Mouse (Mus musculus) brain, embryonic 18.5 days (tissue): ENCODE measurements at regions not wholly inside any gene's neighbourhood (a gene's known extent, or its start where the extent isn't known, plus 50 kb on each side); places are given as distances from the start of the nearest gene placed in this dataset.
A peak's percentile ranks its signal among the peaks of the same experiment; 100 is the strongest.

Experiments
- DNase-seq: peaks from one replicate; pipeline ENCODE4 v3.0.0-alpha.2; 2012; ENCODE audit warnings: low read depth, low spot score

DNA sequence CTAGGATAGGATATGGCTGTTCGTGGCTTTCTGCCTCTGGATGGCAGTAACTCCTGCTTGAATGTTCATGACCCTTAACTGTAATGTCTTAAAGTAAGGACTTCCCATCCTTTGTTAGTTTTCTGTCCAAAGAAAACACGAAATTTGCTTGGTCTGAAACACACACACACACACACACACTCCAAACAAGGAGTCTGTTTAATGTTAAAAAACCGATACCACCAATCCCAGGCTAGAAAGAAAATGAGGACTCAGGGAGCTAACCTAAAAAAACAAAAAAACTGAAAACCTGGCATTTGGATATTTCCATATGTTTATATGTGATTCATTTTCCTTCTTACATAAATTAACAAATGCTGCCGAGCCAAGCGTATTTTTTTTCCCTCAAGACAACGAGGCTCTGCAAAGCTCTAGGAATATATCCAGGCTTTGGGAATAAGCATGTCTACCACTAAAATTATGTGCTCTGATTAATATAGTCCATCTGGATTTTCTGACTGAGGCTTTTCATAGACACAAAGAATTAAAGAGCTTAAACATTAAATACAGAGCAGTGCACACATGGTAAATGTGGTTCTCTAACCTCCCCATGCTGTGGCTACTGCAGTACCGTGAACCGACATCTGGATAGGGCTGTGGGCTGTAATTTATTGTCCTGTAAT is 372.0 kb upstream of the Nr5a2 start:
- DNase-seq, result peak; percentile 78

DNA sequence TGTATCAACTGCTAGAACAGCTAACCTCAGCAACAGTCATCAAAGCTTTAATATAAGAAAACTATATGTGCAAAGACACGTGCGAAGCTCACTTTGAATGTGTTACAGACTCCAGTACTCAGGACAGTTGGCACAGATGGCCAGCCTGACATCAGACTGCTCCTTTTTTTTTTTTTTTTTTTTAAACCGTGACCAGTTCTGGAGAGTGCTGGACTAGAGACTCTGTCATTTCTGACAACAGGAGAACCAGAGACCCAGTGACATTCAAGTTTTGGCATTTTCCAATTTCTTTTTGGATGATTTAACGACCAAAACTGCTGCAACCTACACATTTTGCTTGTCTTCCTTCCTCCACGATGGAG is 371.5 kb upstream of the Nr5a2 start:
- DNase-seq, result no peak

DNA sequence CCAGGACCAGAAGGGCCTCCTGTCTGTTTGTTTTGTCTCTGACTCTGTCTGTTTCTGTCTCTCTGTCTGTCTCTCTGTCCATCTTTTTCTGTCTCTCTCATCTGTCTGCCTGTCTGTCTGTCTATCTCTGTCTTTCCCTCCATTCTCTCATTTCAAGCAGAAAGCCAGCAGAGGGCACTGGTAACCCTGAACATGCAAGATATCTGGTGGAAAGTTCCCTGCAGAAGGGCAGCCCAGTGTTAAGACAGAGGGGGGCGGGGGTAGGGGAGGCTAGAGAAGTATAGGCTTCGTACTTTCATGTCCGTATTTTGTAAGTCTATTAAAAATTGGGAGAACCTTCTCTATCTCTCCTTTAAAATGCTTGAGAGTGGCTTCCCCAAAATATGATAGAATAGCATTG is 370.4 kb upstream of the Nr5a2 start:
- DNase-seq, result no peak

DNA sequence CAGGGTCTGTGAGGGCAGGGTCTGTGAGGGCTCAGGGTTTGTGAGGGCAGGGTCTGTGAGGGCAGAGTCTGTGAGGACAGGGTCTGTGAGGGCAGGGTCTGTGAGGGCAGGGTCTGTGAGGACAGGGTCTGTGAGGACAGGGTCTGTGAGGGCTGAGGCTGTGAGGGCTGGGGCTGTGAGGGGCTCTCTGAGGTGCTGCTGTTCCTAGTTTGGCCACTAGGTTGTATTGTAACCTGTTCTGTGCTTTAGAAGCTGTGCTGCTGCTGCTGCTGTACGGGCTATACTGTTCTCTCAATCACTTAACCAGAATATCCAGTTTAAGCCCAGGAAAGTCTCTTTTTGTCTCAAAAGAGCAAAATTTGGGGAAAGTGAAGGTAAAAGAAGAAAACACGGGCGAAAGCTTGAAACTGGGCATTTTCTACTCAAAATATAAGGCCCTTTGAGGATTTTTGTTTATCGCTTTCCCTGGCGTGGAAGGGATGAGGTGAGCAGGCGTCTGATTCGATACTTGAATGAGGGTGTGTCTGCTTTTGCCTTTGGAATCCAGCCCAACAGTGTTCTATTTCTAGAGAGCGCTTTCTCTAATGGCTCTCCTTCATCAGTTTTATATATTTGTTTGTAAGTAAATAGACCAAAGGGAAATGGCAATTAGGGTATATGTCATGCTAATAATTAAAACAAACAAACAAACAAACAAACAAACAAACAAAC is 363.8 kb upstream of the Nr5a2 start:
- no peak for DNase-seq

DNA sequence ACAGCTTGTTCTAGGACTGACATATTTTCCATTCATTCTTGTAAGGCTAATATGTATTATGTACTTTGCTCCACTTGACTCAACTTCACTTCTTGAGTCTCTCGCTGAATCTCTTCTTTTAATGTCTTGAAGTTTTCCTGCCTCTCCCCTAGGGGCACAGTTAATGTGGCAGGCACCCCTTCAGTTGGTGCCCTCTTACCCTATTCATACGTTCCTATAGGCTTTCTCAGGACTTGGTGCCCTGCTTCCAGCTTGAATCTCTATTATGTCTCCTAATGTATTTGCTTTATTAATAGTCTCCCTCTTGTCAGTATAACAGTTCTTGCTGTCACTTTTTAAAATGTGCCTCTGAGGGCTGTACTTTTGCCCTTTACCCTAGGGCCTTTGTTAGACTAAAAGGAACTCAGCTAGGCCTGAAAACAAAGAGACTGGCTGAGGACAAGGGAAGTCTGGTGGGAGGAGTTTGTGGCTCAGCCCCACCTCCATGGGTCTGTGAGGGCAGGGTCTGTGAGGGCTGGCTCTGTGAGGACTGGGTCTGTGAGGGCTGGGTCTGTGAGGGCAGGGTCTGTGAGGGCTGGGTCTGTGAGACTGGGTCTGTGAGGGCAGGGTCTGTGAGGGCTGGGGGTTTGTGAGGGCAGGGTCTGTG is 362.9 kb upstream of the Nr5a2 start:
- DNase-seq, result no peak

DNA sequence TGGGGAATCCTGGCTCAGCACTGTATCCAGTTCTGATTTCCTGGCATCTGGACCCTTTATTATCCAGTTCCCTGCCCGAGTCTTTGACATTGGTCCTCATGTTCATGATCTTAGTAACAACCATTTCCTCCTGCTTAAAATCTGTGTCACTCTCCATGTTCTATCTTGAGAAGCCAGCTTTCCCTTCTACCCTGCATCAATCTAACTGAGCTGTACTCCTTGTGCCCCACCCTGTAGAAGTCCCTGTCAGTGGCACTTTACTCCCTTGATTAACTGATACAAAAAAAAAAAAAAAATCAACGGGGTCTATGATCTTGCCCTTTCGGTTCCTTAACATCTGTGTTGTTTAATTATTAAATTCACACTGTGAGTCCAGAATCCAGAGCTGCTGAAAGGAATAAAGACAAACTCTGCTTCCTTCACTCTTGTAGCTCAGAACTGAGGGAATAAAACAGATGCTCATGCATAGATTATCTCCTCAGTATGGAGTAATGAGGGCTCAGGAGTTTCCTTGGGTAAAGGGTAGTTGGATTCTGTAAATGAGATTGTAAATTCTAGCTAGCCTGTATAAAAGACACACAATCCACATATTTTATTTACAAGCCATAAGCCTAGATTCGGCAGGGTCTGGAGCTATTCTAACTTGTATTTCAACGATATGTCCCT is 342.6 kb upstream of the Nr5a2 start:
- DNase-seq, result no peak

DNA sequence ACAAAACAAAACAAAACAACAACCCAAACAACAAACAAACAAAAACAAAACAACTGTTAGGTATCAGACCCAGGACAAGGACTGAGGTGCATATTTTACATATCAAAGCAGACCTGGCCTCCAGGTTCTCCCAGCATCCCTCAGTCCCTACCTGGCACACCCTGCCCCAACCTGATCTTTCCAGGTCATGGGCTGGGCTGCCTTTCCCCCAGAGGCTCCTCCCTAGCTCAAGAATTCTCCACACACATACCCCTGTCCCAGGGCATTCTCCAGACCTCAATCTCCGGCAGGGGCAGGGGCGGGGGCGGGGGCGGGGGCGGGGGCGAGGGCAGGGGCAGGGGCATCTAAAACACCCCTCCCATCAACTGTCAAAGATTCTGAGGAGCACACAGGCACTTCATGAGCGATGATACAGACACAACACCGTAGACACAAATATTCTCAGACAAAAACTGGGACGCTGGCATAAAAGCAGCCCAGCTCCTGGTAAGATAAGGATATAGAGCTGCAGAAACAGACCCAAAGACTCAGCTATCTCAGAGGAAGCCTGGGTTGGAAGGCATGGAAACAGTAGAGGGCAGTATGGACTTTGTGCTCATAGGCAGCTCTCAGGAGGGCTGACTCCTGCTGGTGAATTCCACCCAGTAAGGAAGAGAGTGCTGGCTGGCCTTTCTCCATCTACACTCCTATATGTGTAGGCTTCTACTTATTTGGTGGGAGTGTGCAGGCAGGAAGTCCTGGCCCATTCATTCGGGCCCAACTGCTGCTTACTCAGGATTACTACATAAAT is 337.7 kb upstream of the Nr5a2 start:
- DNase-seq, result no peak

DNA sequence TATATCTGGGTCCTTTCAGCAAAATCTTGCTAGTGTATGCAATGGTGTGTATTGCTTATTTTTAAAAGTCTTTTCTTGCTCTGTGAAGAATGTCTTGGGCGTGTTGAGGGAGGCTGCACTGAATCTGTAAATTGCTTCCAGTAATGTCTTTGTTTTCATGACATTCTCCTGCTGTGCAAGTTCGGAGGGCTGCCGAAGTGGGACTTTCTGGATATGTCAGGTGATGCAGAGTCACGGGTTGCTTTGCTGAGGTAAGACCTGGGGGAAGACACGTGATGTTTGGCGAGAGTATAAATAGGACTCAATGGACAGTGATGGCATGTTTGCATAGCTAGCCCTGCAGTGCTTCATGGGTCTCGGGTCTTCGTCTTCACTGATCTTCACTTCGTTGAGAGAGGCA is 329.2 kb upstream of the Nr5a2 start:
- no peak for DNase-seq

DNA sequence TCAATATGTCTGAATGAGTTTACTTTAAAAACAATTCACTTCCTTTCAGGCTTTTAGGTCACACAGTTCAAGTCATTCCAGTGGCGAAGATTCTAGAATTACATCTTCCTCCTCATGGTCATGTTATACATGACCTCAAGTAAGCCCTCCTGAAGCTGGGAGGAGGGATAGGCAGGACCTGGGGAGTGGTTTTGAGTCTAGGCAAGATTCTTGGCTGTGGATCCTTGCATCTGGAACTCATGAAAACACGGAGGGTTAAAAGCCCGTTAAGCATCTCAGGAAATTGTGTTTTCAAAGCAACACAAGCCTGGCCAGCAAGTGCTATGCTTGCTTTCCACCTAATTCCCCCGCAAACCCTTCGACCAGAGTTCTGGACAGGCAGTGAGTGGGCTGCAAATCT is 323.0 kb upstream of the Nr5a2 start:
- no peak for DNase-seq

DNA sequence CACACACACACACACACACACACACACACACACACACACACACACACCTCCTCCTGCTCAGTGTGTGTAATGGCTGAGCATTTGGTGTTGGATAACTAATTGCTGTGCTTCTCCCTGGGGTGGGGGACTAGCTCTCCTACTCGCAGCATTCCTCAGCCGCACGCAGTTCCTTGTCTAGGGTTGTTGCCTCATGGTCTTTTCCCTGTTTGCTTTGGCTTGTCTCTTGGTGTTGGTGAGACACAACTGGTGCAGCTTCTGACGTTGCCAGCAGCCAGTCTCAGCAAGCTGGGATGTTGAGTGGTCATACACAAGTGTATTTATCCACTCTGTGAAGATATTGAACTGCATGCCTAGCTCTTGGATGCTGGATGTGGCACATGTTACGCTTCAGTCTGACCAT is 322.2 kb upstream of the Nr5a2 start:
- no peak for DNase-seq

DNA sequence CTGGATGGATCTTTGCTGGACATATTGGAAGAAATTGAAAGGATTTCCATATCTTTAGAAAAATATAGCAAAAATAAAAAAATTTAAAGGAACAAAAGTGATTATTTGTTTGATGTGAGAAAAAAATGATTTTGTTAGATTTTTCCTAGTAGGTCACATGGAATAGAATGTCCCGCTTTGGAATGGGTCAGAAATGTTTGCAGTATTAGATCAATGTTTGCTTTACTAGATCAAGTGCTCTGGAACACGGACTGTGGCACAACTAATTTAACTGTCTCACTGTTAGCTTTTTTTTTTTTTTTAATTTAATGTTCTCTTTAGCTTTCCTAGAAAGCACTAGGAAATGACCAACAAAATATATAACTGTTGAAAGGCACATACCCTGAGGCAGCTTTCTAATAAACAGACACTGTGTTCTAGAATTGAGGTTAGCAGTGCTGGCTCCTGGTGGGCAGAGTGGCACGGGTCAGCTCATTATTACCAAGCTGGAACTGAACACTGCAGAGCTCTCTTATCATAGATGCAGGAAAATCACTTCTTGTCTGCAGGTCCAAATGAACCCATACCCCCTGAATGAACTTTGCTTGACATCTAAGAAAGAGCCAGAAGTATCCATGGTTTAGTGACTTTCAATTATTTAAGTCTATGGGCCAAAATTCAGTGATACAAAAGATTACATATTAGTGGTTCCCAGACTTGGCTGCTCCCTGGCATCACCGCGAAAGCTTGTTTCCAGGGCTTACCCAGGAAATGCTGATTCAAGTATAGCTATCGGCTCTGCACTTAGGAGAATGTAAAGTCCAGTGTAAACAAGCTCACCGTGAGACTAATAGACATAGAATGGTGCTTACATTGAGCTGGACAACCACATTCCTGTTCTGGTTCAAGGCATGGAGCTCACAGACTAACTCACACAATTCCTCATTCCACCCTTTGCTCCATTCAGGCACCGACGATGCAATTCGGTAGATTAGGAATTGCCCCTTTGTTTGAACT is 320.4 kb upstream of the Nr5a2 start:
- DNase-seq, result no peak

DNA sequence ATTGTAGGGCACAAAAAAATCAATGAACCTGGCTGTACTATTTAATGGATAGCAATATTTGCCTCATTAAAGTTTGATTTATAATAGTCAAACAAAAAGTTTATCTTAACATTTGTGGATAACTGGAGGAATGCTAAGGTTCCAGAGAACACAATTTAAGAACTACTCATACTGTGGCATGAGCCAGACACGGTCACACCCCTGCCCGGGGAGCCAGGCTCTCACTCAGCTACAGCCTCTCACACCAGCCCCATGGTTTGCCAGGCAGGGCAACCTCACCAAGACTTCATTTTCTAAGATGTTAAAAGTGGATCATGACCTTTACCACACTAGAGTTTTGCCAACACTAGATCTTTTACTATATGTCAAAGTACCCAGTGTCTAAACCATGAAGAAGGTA is 319.7 kb upstream of the Nr5a2 start:
- no peak for DNase-seq

DNA sequence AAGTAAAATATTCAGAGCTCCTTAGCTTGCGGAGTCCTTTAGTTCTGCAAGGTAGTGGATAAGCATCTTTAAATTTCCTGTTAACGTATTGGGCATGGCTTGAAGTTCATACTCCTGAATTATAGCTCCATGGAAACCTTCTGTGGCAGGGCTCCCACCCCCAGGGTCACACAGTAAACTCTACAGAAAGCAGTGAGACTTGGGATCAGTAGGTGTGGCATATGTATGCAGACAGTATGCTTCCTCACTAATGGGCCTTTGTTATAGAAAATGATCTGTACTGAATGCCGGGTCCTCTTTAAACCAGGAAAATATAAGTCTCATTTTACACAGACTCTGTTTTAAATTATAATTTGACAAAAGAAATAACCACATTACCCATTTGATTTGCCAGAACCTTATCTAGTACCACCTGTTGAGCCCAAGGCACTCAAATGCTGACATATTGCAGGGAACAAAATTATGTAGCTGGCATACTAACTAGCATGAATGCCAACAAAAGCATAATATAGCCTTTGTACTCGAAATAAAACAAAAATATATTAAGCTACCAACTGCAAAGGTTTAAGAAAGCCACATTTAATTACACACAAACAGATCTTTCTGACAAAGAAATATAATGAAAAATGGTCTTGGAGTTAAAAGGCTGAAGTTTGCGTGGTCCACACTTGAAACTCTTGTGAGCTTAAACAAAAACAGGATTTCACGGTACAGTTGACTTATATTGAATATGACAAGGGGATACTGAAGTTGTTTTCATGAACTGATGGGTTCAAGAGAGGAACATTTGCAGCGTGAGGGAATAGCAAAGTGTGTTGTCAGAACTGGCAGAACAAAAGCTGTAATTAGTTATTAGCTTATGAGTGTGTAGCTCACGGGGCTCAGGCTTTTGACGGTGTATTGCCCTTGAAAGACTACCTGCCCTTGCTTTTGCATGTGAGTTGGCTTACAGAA is 310.7 kb upstream of the Nr5a2 start:
- DNase-seq, result no peak

DNA sequence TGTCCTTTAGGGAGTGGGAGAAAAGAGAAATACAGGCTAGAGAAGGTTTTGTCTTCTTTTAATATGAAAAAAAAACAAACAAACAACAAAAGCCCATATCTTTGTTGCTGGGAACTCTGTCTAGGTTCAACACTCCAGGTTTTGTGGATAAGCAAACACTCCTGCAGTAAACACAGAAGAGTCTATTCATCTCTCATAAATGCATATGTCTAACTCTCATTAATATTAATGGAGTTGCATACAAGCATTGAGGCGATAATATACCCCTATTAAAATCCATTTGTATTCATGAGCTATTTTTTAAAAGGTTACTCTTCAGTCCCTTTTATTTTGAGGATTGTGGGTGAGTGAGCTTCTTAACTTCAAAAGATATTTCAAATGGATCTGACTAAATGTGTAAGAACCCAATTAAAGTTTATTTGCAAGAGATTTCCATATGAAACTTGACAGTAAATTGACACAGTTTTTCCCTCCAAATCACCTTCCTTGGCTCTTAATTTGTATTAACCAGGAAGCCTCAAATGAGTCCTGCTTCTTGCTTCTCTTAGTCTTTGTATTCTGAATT is 302.6 kb upstream of the Nr5a2 start:
- no peak for DNase-seq

DNA sequence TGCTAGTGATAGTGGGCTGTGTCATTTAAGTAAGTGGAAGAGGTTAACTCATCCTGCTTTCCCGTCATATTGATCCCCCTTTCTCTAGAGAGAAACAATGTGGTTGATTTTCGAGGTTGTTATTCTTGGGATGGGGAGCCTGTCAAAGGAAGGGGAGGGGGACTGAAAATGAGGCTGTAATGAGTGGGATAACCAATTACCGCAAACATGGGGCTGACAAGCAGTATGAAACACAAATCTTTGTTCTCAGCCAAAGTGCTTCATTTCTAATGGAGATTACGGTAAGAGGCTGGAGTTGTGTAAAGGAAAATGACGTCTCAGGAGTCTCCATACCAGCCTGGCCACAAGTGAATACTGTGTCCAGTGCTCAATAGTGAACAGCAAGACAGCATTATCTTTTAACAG is 301.9 kb upstream of the Nr5a2 start:
- DNase-seq, result no peak

DNA sequence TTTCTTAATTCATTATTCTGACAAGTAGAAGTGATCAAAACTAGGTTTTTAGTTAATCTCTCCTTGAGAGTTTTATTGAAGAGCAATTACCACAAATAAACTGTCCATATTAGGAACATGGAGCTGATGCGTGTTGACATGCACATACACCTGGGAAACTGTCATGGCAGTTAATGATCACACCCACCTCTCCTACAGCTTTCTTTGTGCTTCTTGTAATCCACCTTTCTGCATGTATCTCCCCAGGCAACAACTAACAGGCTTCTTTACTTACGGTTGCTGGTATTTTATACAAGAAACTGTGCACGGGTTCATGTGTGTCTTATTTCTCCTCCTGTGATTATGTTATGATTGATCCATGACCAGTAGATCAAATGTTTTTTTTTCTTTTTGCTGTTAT is 296.0 kb upstream of the Nr5a2 start:
- no peak for DNase-seq

DNA sequence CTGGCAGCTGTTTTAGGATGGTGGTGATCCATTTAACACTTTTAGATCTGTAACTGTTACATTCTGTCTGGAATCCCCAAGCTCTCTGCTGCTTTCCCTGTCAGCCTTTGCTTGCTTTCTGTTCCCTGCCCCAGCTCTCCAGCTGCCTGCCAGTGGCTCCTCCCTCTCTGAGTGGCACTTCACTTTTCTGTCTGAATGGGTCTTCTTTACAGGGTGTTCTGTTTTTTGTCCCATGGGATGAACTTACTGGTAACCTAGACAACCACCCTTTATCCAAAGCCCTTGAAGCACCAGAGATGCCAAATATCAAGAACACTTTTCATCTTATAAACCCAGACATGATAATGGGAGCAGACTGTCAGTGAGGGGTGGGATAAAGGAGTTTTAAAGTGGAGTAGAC is 294.8 kb upstream of the Nr5a2 start:
- DNase-seq, result no peak

DNA sequence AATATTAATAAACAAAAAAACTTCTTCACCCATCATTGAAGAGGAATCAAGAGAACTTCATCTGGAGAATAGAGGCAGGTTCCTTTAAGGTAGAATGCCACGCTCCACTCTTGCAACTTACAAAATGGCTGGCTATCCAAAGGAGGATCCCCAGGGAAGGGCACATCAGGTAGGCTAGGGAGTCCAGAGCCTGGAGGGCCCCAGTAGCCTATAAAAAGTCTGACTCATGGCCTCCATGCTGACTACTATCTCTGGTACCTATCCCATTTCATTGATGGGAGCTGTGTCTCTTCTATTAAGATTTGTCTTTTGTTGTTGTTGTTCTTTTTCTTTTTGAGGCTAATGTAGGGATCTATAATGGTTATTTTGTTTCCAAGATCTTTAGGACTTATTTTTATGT is 294.4 kb upstream of the Nr5a2 start:
- DNase-seq, result no peak

DNA sequence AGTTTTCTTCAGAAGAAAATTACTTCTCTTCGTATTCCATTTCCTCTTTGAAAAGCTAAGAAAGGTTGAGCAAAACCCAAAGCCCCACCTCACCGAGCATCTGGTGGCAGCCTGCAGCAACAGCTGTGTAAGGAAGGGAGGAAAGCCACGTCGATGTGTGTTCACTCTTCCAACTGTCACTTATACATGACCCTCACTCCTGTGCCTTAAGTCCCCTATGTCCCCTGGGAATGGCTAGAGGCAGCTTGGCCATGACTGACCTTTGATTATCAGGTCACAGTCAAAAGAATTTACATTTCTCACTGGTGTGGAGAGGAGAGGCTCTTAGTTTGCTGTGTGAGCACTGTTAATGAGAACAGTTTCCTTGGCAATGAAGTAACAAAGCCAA is 266.8 kb upstream of the Nr5a2 start:
- DNase-seq, result no peak
